Mouse (Mus musculus) gastrocnemius, postnatal 36 days (tissue): ENCODE measurements at regions not wholly inside any gene's neighbourhood (a gene's known extent, or its start where the extent isn't known, plus 50 kb on each side); places are given as distances from the start of the nearest gene placed in this dataset.

Source experiments
- DNase-seq, 2 experiments: peaks; one replicate each; pipeline ENCODE4 v3.0.0; 2022
- intact Hi-C: fragments of 180-260 bp; cut with DNase I; formaldehyde crosslinking; loops from one replicate; pipeline ENCODE4 v1.15.1; 2025

- intact Hi-C loops, result no loop called here
- DNase-seq, result no peak
These were observed 173.4 kb downstream of the 1700129C05Rik start for GRCm38 (mm10) chr14:58969248-58969647.

GRCm38 (mm10) chr14:58967975-58968374 lies 174.7 kb downstream of the 1700129C05Rik start:
- DNase-seq, result no peak

GRCm38 (mm10) chr14:58967163-58967562 lies 175.5 kb downstream of the 1700129C05Rik start:
- DNase-seq, result no peak
- intact Hi-C loops, result no loop called here

More at GRCm38 (mm10) chr14:58967975-58968374, 174.7 kb downstream of the 1700129C05Rik start:
- intact Hi-C loops, result no loop called here

GRCm38 (mm10) chr14:58944958-58945357 lies 197.7 kb downstream of the 1700129C05Rik start:
- DNase-seq, result no peak
- intact Hi-C loops, result no loop called here

GRCm38 (mm10) chr14:58943267-58943765 lies 199.4 kb downstream of the 1700129C05Rik start:
- intact Hi-C loops, result no loop called here

GRCm38 (mm10) chr14:58939086-58939485 lies 203.6 kb downstream of the 1700129C05Rik start:
- DNase-seq, result no peak
- intact Hi-C loops, result no loop called here

More at GRCm38 (mm10) chr14:58943267-58943765, 199.4 kb downstream of the 1700129C05Rik start:
- no peak for DNase-seq

GRCm38 (mm10) chr14:58938601-58938970 lies 204.1 kb downstream of the 1700129C05Rik start:
- intact Hi-C loops, result no loop called here

GRCm38 (mm10) chr14:58937791-58938600 lies 204.7 kb downstream of the 1700129C05Rik start:
- intact Hi-C loops, result no loop called here
- no peak for DNase-seq

More at GRCm38 (mm10) chr14:58938601-58938970, 204.1 kb downstream of the 1700129C05Rik start:
- DNase-seq, result no peak

GRCm38 (mm10) chr14:58937331-58937730 lies 205.4 kb downstream of the 1700129C05Rik start:
- intact Hi-C loops, result no loop called here
- DNase-seq, result no peak

- intact Hi-C loops, result no loop called here
- DNase-seq, result no peak
These were observed 206.6 kb downstream of the 1700129C05Rik start for GRCm38 (mm10) chr14:58936131-58936530.

- DNase-seq, result no peak
- intact Hi-C loops, result no loop called here
These were observed 224.8 kb downstream of the 1700129C05Rik start for GRCm38 (mm10) chr14:58917853-58918252.

GRCm38 (mm10) chr14:58917228-58917627 lies 225.5 kb downstream of the 1700129C05Rik start:
- DNase-seq, result no peak
- intact Hi-C loops, result no loop called here

- intact Hi-C loops, result no loop called here
- no peak for DNase-seq
These were observed 227.8 kb downstream of the 1700129C05Rik start for GRCm38 (mm10) chr14:58914937-58915336.

- DNase-seq, result no peak
- intact Hi-C loops, result no loop called here
These were observed 231.8 kb downstream of the 1700129C05Rik start for GRCm38 (mm10) chr14:58910846-58911245.

- intact Hi-C loops, result no loop called here
- DNase-seq, result no peak
These were observed 234.8 kb downstream of the 1700129C05Rik start for GRCm38 (mm10) chr14:58907932-58908331.

- DNase-seq, result no peak
- intact Hi-C loops, result no loop called here
These were observed 235.3 kb downstream of the 1700129C05Rik start for GRCm38 (mm10) chr14:58907359-58907758.

- intact Hi-C loops, result no loop called here
- no peak for DNase-seq
These were observed 236.1 kb downstream of the 1700129C05Rik start for GRCm38 (mm10) chr14:58906631-58907030.

- intact Hi-C loops, result no loop called here
- DNase-seq, result no peak
These were observed 274.3 kb downstream of the 1700129C05Rik start for GRCm38 (mm10) chr14:58868176-58868949.

GRCm38 (mm10) chr14:58867396-58868107 lies 275.1 kb downstream of the 1700129C05Rik start:
- DNase-seq, result no peak
- intact Hi-C loops, result no loop called here

GRCm38 (mm10) chr14:58854871-58855270 lies 287.8 kb downstream of the 1700129C05Rik start:
- intact Hi-C loops, result no loop called here
- no peak for DNase-seq

- intact Hi-C loops, result no loop called here
- no peak for DNase-seq
These were observed 298.1 kb downstream of the 1700129C05Rik start for GRCm38 (mm10) chr14:58844565-58844964.
